33 mouse cellular contexts compared by ENCODE assay signal in genomic region chr6:108718887-108719286, GRCm38 (mm10). TPM values are rescaled to one million over a fixed set of nuclear protein-coding genes. Genes with fewer than 3 reads are reported as not detected.
A peak's percentile ranks its signal among the peaks of the same experiment; 100 is the strongest.
DNase-seq lines count a peak whose midpoint lies in the region; ATAC-seq and TF ChIP-seq lines count a peak whose summit lies in the region.
"Had no signal": no experiment of that assay in that cellular context is flagged by ENCODE, and none has a peak within 500 bp of the region (broad histone marks: within the 10 kb centered on the region; RNA-seq: fewer than 3 reads in every experiment).

No protein-coding gene starts in this region.

- no peaks in the 10 kb centered on the region for H3K36me3 ChIP-seq in CH12.LX (replicated peaks in 1 of 2; ENCODE audit: control insufficient read depth in 1 of 2, insufficient read depth in 1 of 2, low read length in 1 of 2)
- no peaks in the 10 kb centered on the region for H3K36me3 ChIP-seq in small intestine, adult 2 months (ENCODE audit: control insufficient read depth, insufficient read depth, low read length)
- H3K36me3 ChIP-seq: embryonic facial prominence, embryonic 10.5 days; embryonic facial prominence, embryonic 15.5 days; forebrain, embryonic 12.5 days; hindbrain, embryonic 13.5 days; midbrain, embryonic 13.5 days; stomach, embryonic 15.5 days had no signal

- no peaks in the 10 kb centered on the region for H3K27me3 ChIP-seq in CH12.LX (replicated peaks)
- H3K27me3 ChIP-seq in small intestine, adult 2 months (ENCODE audit: control insufficient read depth, insufficient read depth, low read length), result no peaks in the 10 kb centered on the region
- H3K27me3 ChIP-seq: embryonic facial prominence, embryonic 15.5 days; forebrain, embryonic 12.5 days; hindbrain, embryonic 13.5 days; midbrain, embryonic 13.5 days; stomach, embryonic 15.5 days had no signal

- TF ChIP-seq EP300 in CH12.LX (IDR thresholded peaks at IDR 0.05; ENCODE audit: low read length), result peak; percentile 95

- TF ChIP-seq POLR2A in CH12.LX (IDR thresholded peaks at IDR 0.05; ENCODE audit: low read depth, low read length), result peak; percentile 55
- no peak for TF ChIP-seq POLR2A in small intestine, adult 2 months (IDR thresholded peaks at IDR 0.05; ENCODE audit: low read depth, low read length)

- dilution Hi-C loops in CH12.LX (cut with MboI; ENCODE audit: extremely low pct_ligation_motif_present, extremely low pct_unique_long_range_greater_than_20kb, low sequenced_read_pairs), result no loop called here

- peak overlapping the region; percentile 90 for H3K4me2 ChIP-seq in CH12.LX (ENCODE audit: insufficient read depth, low read depth, poor library complexity, severe bottlenecking)
- H3K4me2 ChIP-seq: embryonic facial prominence, embryonic 15.5 days; forebrain, embryonic 12.5 days; heart, embryonic 11.5 days; hindbrain, embryonic 13.5 days; midbrain, embryonic 13.5 days; stomach, embryonic 15.5 days had no signal

- in situ Hi-C loops in CH12.LX (cut with MboI; ENCODE audit: low pct_ligation_motif_present, low pct_unique_long_range_greater_than_20kb, low sequenced_read_pairs), result loop anchor here (10.0 kb wide), 1 partner anchor 294 kb away; no protein-coding TSS in a partner anchor

- TF ChIP-seq CTCF in CH12.LX (conservative IDR thresholded peaks at IDR 0.05 in 1 of 2, IDR thresholded peaks at IDR 0.05 in 1 of 2; ENCODE audit: low read depth in 2 of 2, low read length in 2 of 2), result no peak
- no peak for TF ChIP-seq CTCF in small intestine, adult 2 months (IDR thresholded peaks at IDR 0.05; ENCODE audit: extremely low read depth, insufficient read length, insufficient replicate concordance, low read depth, low read length)

- WGBS in small intestine, adult 2 months, result 83% methylated on average over 3 of the region's 3 CpGs

- peak overlapping the region; percentile 94 for H3K27ac ChIP-seq in CH12.LX (ENCODE audit: insufficient read depth, low read depth)
- H3K27ac ChIP-seq in small intestine, adult 2 months (ENCODE audit: insufficient read depth, low read depth, low read length), result peak overlapping the region; percentile 26; the same call in 1 of the 2 replicates
- H3K27ac ChIP-seq: embryonic facial prominence, embryonic 10.5 days; embryonic facial prominence, embryonic 15.5 days; forebrain, embryonic 12.5 days; hindbrain, embryonic 13.5 days; liver, embryonic 14.5 days; midbrain, embryonic 13.5 days; stomach, embryonic 15.5 days had no signal

- ATAC-seq in megakaryocyte, adult 5-6 weeks (ENCODE audit: poor library complexity, severe bottlenecking), result peak; percentile 81
- ATAC-seq in frontal cortex, adult (ENCODE audit: low TSS enrichment), result no peak
- ATAC-seq: activated CD4-positive, CD25-positive, alpha-beta regulatory T cell, adult 4 months; intestine, embryonic 16.5 days; midbrain, embryonic 13.5 days had no signal

- H3K4me1 ChIP-seq in CH12.LX (ENCODE audit: control insufficient read depth in 1 of 2, insufficient read depth in 2 of 2), result peaks cover 17 to 89% of the 10 kb centered on the region in 2 experiments
- H3K4me1 ChIP-seq in small intestine, adult 2 months (ENCODE audit: control insufficient read depth, insufficient read depth, insufficient read length, low read length), result peaks cover 3% of the 10 kb centered on the region; the same call in 1 of the 2 replicates
- H3K4me1 ChIP-seq: embryonic facial prominence, embryonic 15.5 days; forebrain, embryonic 12.5 days; hindbrain, embryonic 13.5 days; midbrain, embryonic 13.5 days; stomach, embryonic 15.5 days had no signal

- no peaks in the 10 kb centered on the region for H3K79me2 ChIP-seq in CH12.LX (replicated peaks; ENCODE audit: control insufficient read depth, extremely low read depth, insufficient read depth, poor library complexity, severe bottlenecking)

- no peak for TF ChIP-seq RAD21 in CH12.LX (IDR thresholded peaks at IDR 0.05; ENCODE audit: low read depth, low read length)

- H3K9me3 ChIP-seq in CH12.LX (replicated peaks; ENCODE audit: low read length), result peaks cover 10% of the 10 kb centered on the region
- H3K9me3 ChIP-seq: embryonic facial prominence, embryonic 10.5 days; embryonic facial prominence, embryonic 15.5 days; forebrain, embryonic 12.5 days; hindbrain, embryonic 13.5 days; midbrain, embryonic 13.5 days; stomach, embryonic 15.5 days had no signal

- peak overlapping the region; percentile 74 for H3K9ac ChIP-seq in CH12.LX (ENCODE audit: insufficient read depth, low read depth)
- H3K9ac ChIP-seq: embryonic facial prominence, embryonic 15.5 days; forebrain, embryonic 12.5 days; hindbrain, embryonic 13.5 days; liver, embryonic 14.5 days; midbrain, embryonic 13.5 days; stomach, embryonic 15.5 days had no signal

- H3K4me3 ChIP-seq in CH12.LX (replicated peaks in 1 of 3; ENCODE audit: low read depth in 2 of 3, low read length in 2 of 3, poor library complexity in 1 of 3), result peak overlapping the region in 2 of 3 experiments; percentile 16 to 33
- no peak overlapping the region for H3K4me3 ChIP-seq in small intestine, adult 2 months (ENCODE audit: low read depth, low read length)
- H3K4me3 ChIP-seq: embryonic facial prominence, embryonic 10.5 days; embryonic facial prominence, embryonic 15.5 days; forebrain, embryonic 12.5 days; hindbrain, embryonic 13.5 days; megakaryocyte, embryonic 14.5 days; midbrain, embryonic 13.5 days; stomach, embryonic 15.5 days had no signal

- peak; percentile 29 for DNase-seq in lung, postnatal 25 days (ENCODE audit: low spot score)
- no peak for DNase-seq in lung, postnatal 4 days
- peak; percentile 83 for DNase-seq in CH12.LX (ENCODE audit: extremely low read depth)
- no peak for DNase-seq in embryo, embryonic 10 days (ENCODE audit: low spot score)
- DNase-seq in layer of hippocampus, adult 11-12 months (ENCODE audit: low spot score), result no peak
- DNase-seq: adrenal gland, adult 2 months; cerebellum, adult 9-10 months; cerebellum, postnatal 36 days; gastrocnemius, postnatal 14 days; heart, adult 11 months; heart, postnatal 36 days; kidney, adult 8-10 months; kidney, postnatal 14 days; left cerebral cortex, postnatal 4 days; lung, adult 2 months; lung, postnatal 10 days; retina, postnatal 1 day; right cerebral cortex, postnatal 14 days; thymus, postnatal 14 days had no signal

TF ChIP-seq in CH12.LX, 34 proteins besides CTCF, POLR2A, EP300 and RAD21 (continues in another document):
- no peak for TF ChIP-seq CHD2 (IDR thresholded peaks at IDR 0.05; ENCODE audit: low read length)
- TF ChIP-seq JUND (conservative IDR thresholded peaks at IDR 0.05; ENCODE audit: low read depth, low read length), result peak; percentile 76
- TF ChIP-seq BHLHE40 (IDR thresholded peaks at IDR 0.05; ENCODE audit: low read depth, low read length), result 0 out of 2 replicates have a peak, but pooled peaks have one; percentile 50
- no peak for TF ChIP-seq E2F4 (IDR thresholded peaks at IDR 0.05; ENCODE audit: insufficient replicate concordance, low read depth, low read length)
- peak; percentile 95 for TF ChIP-seq IRF4 (IDR thresholded peaks at IDR 0.05; ENCODE audit: low read depth, low read length)
- no peak for TF ChIP-seq USF2 (conservative IDR thresholded peaks at IDR 0.05; ENCODE audit: low read depth, low read length)
- TF ChIP-seq ZMIZ1 (IDR thresholded peaks at IDR 0.05; ENCODE audit: low read depth, low read length), result no peak
- TF ChIP-seq NRF1 (IDR thresholded peaks at IDR 0.05; ENCODE audit: low read depth, low read length), result no peak
- TF ChIP-seq MAFK (IDR thresholded peaks at IDR 0.05; ENCODE audit: insufficient replicate concordance, low read length), result no peak
- no peak for TF ChIP-seq SIN3A (IDR thresholded peaks at IDR 0.05; ENCODE audit: low read length)
- TF ChIP-seq PAX5 (IDR thresholded peaks at IDR 0.05; ENCODE audit: low read length), result no peak
- TF ChIP-seq CHD1 (IDR thresholded peaks at IDR 0.05; ENCODE audit: low read depth, low read length), result 0 out of 2 replicates have a peak, but pooled peaks have one; percentile 51
- 0 out of 2 replicates have a peak, but pooled peaks have one; percentile 25 for TF ChIP-seq MAZ (IDR thresholded peaks at IDR 0.05; ENCODE audit: low read depth, low read length)
- TF ChIP-seq TCF12 (IDR thresholded peaks at IDR 0.05; ENCODE audit: low read depth, low read length), result no peak; the same call in 1 of the 2 replicates
- no peak for TF ChIP-seq ZC3H11A (IDR thresholded peaks at IDR 0.05; ENCODE audit: low read depth, low read length)
- no peak for TF ChIP-seq USF1 (IDR thresholded peaks at IDR 0.05; ENCODE audit: low read depth, low read length)
- no peak for TF ChIP-seq UBTF (IDR thresholded peaks at IDR 0.05; ENCODE audit: low read depth, low read length)
- TF ChIP-seq MYC (IDR thresholded peaks at IDR 0.05; ENCODE audit: low read depth, low read length), result 0 out of 2 replicates have a peak, but pooled peaks have one; percentile 74
- no peak for TF ChIP-seq NELFE (IDR thresholded peaks at IDR 0.05; ENCODE audit: low read depth, low read length)
- TF ChIP-seq POLR2AphosphoS2 (IDR thresholded peaks at IDR 0.05; ENCODE audit: low read depth, low read length), result no peak
- TF ChIP-seq TBP (conservative IDR thresholded peaks at IDR 0.05; ENCODE audit: low read depth, low read length), result peak; percentile 78
- no peak for TF ChIP-seq SMC3 (IDR thresholded peaks at IDR 0.05; ENCODE audit: low read depth, low read length)
- TF ChIP-seq HCFC1 (IDR thresholded peaks at IDR 0.05; ENCODE audit: low read depth, low read length), result no peak
- TF ChIP-seq GABPA (IDR thresholded peaks at IDR 0.05; ENCODE audit: insufficient replicate concordance, low read depth, low read length), result no peak
- no peak for TF ChIP-seq ZKSCAN1 (IDR thresholded peaks at IDR 0.05; ENCODE audit: borderline replicate concordance, low read depth, low read length)
- peak; percentile 58; the same call in 1 of the 2 replicates for TF ChIP-seq JUN (IDR thresholded peaks at IDR 0.05; ENCODE audit: insufficient read depth, low read depth, low read length)
- TF ChIP-seq RCOR1 (conservative IDR thresholded peaks at IDR 0.05; ENCODE audit: low read depth, low read length), result no peak
- TF ChIP-seq ELF1 (IDR thresholded peaks at IDR 0.05; ENCODE audit: low read depth, low read length), result no peak
- TF ChIP-seq MAX (IDR thresholded peaks at IDR 0.05; ENCODE audit: low read length), result peak; percentile 59
- peak; percentile 68; the same call in 1 of the 2 replicates for TF ChIP-seq MEF2A (IDR thresholded peaks at IDR 0.05; ENCODE audit: borderline replicate concordance, low read depth, low read length)
- no peak for TF ChIP-seq MXI1 (IDR thresholded peaks at IDR 0.05; ENCODE audit: low read depth, low read length)

RNA-seq across cellular contexts. Expression of gene Bhlhe40, which starts 58.5 kb away (rescaled TPM):
- total RNA-seq in CH12.LX (2012; rRNA removed) (77.7 and 130 TPM in 2 replicates), CH12.LX (2014; rRNA removed) (44.6 and 55.4 TPM in 2 replicates)
- polyA plus RNA-seq in CH12.LX (2012; ENCODE audit: insufficient read length, low read depth), result 109 and 117 TPM in 2 replicates
- 5.7 and 11.9 TPM in 2 replicates for total RNA-seq in megakaryocyte, adult 5-6 weeks (2015)
- 11.6 and 14.3 TPM in 2 replicates for total RNA-seq in megakaryocyte, adult 5-6 weeks (2017)
- 10.7 and 22.2 TPM in 2 replicates for polyA plus RNA-seq in small intestine, adult 2 months (2012; rRNA removed)

Comparison
In these comparisons a context has a peak if more than half of its experiments do, and no peak if none do; other contexts are left out.
1. DNase-seq: peak in lung, postnatal 25 days (single experiment) and CH12.LX (single experiment); none in lung, postnatal 4 days (0 of 2), embryo, embryonic 10 days (single experiment) and layer of hippocampus, adult 11-12 months (single experiment).